24 mouse cellular contexts compared by ENCODE assay signal in genomic region chr17:65836746-65837145, GRCm38 (mm10). TPM values are rescaled to one million over a fixed set of nuclear protein-coding genes. Genes with fewer than 3 reads are reported as not detected.
DNase-seq lines count a peak whose midpoint lies in the region; ATAC-seq and TF ChIP-seq lines count a peak whose summit lies in the region.
"Had no signal": no experiment of that assay in that cellular context is flagged by ENCODE, and none has a peak within 500 bp of the region (broad histone marks: within the 10 kb centered on the region; RNA-seq: fewer than 3 reads in every experiment).

No protein-coding gene starts in this region.

- no peak for DNase-seq in frontal cortex, postnatal 25 days (ENCODE audit: low spot score in 2 of 2)
- peak; percentile 39 to 40 for DNase-seq in left cerebral cortex, adult 18-20 months (ENCODE audit: low spot score in 2 of 2)
- DNase-seq in left cerebral cortex, postnatal 4 days: no peak
- DNase-seq in left cerebral cortex, postnatal 25 days (ENCODE audit: low spot score in 2 of 2): peak; percentile 60 to 82
- peak; percentile 68 for DNase-seq in telencephalon, adult 2 months (ENCODE audit: low read depth, low spot score)
- no peak for DNase-seq in cerebellum, adult 2 months
- DNase-seq: adrenal gland, postnatal 10 days; cerebellum, adult 9-10 months; forebrain, postnatal 0 days; kidney, adult 8-10 months; kidney, postnatal 10 days; liver, embryonic 13.5 days; lung, adult 2 months; thymus, adult 18-20 months; thymus, postnatal 36 days had no signal

- TF ChIP-seq POLR2A in cerebellum, adult 2 months (IDR thresholded peaks at IDR 0.05; ENCODE audit: borderline replicate concordance, insufficient read depth, low read length): no peak

- H3K4me1 ChIP-seq in cerebellum, adult 2 months (ENCODE audit: control insufficient read depth, insufficient read depth, low read length): peaks cover 6% of the 10 kb centered on the region
- H3K4me1 ChIP-seq: intestine, embryonic 15.5 days; liver, embryonic 13.5 days; midbrain, embryonic 15.5 days; neural tube, embryonic 13.5 days had no signal

- no peak overlapping the region for H3K27ac ChIP-seq in cerebellum, adult 2 months (ENCODE audit: insufficient read depth, low read length)
- H3K27ac ChIP-seq: embryonic facial prominence, embryonic 12.5 days; intestine, embryonic 15.5 days; liver, embryonic 13.5 days; midbrain, embryonic 15.5 days; neural tube, embryonic 13.5 days had no signal

- intact Hi-C loops in left cerebral cortex, postnatal 4 days (cut with DNase I): no loop called here
- intact Hi-C loops in left cerebral cortex, postnatal 25 days (cut with DNase I): no loop called here

- 97% methylated on average over 3 of the region's 3 CpGs for WGBS in cerebellum, adult 2 months

- H3K4me3 ChIP-seq in cerebellum, adult 2 months (replicated peaks; ENCODE audit: insufficient read depth, low read depth, low read length): no peak overlapping the region
- H3K4me3 ChIP-seq: embryonic facial prominence, embryonic 12.5 days; intestine, embryonic 15.5 days; left cerebral cortex, adult 2 months; liver, embryonic 13.5 days; midbrain, embryonic 15.5 days; myocyte; neural tube, embryonic 13.5 days had no signal

- no peaks in the 10 kb centered on the region for H3K27me3 ChIP-seq in cerebellum, adult 2 months (ENCODE audit: control insufficient read depth, insufficient read depth, low read length)
- H3K27me3 ChIP-seq: embryonic facial prominence, embryonic 12.5 days; intestine, embryonic 15.5 days; liver, embryonic 13.5 days; midbrain, embryonic 15.5 days; neural tube, embryonic 13.5 days had no signal

- TF ChIP-seq CTCF in cerebellum, adult 2 months (IDR thresholded peaks at IDR 0.05; ENCODE audit: borderline replicate concordance, insufficient read depth, low read depth, low read length): no peak

- ATAC-seq in frontal cortex, adult (ENCODE audit: low TSS enrichment): peak; percentile 92
- ATAC-seq: activated CD4-positive, CD25-positive, alpha-beta regulatory T cell, adult 4 months; forebrain, postnatal 0 days; hindbrain, embryonic 16.5 days; intestine, embryonic 15.5 days; midbrain, embryonic 15.5 days had no signal

RNA-seq across cellular contexts. Expression of gene Ralbp1, which starts 48.9 kb away (rescaled TPM):
- total RNA-seq in left cerebral cortex, adult 18-20 months (2021): 10 to 100 TPM; 66.9 to 74.0 TPM
- 10 to 100 TPM; 37.6 to 38.2 TPM for total RNA-seq in left cerebral cortex, postnatal 4 days (2021)
- total RNA-seq in left cerebral cortex, postnatal 25 days (2021): 10 to 100 TPM; 53.1 to 57.8 TPM
- polyA plus RNA-seq in cerebellum, adult 2 months (2012; rRNA removed): 44.9 and 48.5 TPM in 2 replicates

RNA-seq across cellular contexts. Expression of gene Ppp4r1, which starts 54.4 kb away (rescaled TPM):
- total RNA-seq in left cerebral cortex, adult 18-20 months (2021): 10 to 100 TPM; 36.3 to 45.4 TPM
- total RNA-seq in left cerebral cortex, postnatal 4 days (2021): 10 to 100 TPM; 80.6 to 86.3 TPM
- 10 to 100 TPM; 41.7 to 57.5 TPM for total RNA-seq in left cerebral cortex, postnatal 25 days (2021)
- 71.5 and 72.9 TPM in 2 replicates for polyA plus RNA-seq in cerebellum, adult 2 months (2012; rRNA removed)

Comparison
In these comparisons a context has a peak if more than half of its experiments do, and no peak if none do; other contexts are left out.
1. DNase-seq: peak in left cerebral cortex, adult 18-20 months (2 of 2), left cerebral cortex, postnatal 25 days (2 of 2) and telencephalon, adult 2 months (single experiment); none in frontal cortex, postnatal 25 days (0 of 2), left cerebral cortex, postnatal 4 days (single experiment) and cerebellum, adult 2 months (0 of 2).